Mouse (Mus musculus): ENCODE measurements around the gene Tyrobp. TPM values are rescaled to one million over a fixed set of nuclear protein-coding genes. Genes with fewer than 3 reads are reported as not detected.
A peak's percentile ranks its signal among the peaks of the same experiment; 100 is the strongest.

Gene Tyrobp
- polyA plus RNA-seq (2015; fragmentation: Nextera tagmentation; extraction: Ambion mirVana) = 35.3 and 40.8 TPM in 2 replicates

DNA sequence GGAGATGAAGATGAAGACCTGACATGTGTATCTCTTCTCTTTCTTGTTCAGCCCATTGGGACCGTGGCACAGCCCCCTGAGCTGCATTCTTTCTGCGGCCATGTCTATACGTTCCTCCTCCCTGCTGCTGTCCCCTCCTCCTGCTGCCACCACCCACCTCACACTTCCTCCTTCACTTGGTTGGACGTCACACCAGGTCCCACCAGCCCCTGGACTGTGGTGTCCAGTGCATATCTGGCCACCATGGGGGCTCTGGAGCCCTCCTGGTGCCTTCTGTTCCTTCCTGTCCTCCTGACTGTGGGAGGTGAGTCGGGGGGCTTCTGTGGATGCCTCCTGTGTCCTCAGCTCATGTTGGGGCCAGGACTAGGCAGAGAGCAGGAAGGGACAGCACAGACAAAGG, at the start of gene Tyrobp:
TSS of gene Tyrobp (plus strand) at position 165 of the 400 bp plus-strand sequence.
- no peak for ATAC-seq (ENCODE audit: low read depth)
- Histone ChIP-seq H3K27ac (replicated peaks) (no peak within 1 kb of the TSS), H3K36me3 (no peaks in the 10 kb centered on the region), H3K4me1 (replicated peaks) (no peaks in the 10 kb centered on the region), H3K9me3 (no peaks in the 10 kb centered on the region), H3K27me3 (no peaks in the 10 kb centered on the region), H3K4me3 (no peak within 1 kb of the TSS), H3K4me2 (no peak within 1 kb of the TSS), H3K9ac (no peak within 1 kb of the TSS)
- 72% methylated on average over 5 of the region's 5 CpGs for WGBS

DNA sequence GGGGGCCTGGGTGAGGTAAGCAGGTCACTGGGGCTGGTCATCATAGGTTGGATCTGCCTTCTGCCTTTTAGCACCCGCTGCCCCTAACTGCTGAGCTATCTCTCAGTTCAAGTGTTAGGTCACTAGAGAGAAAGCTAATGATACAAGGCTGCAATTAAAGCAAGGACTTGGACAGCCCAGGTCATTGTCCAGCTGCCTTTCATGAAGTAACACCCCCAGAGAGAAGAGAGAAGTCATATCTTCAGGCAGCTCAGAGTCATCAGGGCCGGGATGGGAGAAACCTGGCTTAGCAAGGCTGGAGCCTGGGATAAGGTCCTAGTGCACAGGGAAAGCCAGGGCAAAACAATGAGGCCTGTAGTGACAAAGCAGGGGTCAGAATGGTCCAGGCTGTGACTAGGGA, 46.1 kb upstream of the Tyrobp start:
- no peak overlapping the region for H3K27ac ChIP-seq (replicated peaks)
- H3K4me3 ChIP-seq = no peak overlapping the region
- H3K27me3 ChIP-seq = peaks cover 19% of the 10 kb centered on the region
- WGBS = 63% methylated on average over 2 of the region's 2 CpGs
- no peaks in the 10 kb centered on the region for H3K36me3 ChIP-seq
- ATAC-seq (ENCODE audit: low read depth) = no peak
- H3K4me1 ChIP-seq (replicated peaks) = peaks cover 10% of the 10 kb centered on the region
- H3K9me3 ChIP-seq = no peaks in the 10 kb centered on the region
- no peak overlapping the region for H3K4me2 ChIP-seq
- no peak overlapping the region for H3K9ac ChIP-seq

DNA sequence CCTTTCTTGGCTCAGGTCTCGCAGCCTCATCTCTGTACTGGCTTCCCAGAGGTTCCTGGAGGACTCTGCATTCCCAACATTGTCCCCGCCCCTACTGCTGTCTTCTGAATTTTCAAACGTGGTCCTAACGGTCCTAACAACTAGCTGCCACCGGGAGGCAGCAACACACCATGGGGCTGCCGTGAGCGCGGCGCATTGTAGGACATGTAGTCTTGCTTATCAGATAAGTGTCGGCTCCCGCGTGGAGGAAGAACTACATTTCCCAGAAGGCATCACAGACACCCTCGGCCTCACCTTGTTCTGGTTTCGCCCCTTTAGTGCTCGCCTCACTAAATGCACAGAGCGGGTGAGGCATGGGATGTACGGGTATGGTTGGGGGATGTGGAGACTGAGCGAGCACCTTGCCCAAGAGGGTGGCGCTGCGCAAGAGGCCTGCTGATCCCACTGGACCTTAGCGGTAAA, 40.0 kb upstream of the Tyrobp start:
- under 1% methylated on average over 21 of the region's 21 CpGs for WGBS
- Histone ChIP-seq H3K27me3 (no peaks in the 10 kb centered on the region), H3K4me1 (replicated peaks) (peaks cover 4% of the 10 kb centered on the region; the same call in 1 of the 2 replicates), H3K36me3 (no peaks in the 10 kb centered on the region), H3K9me3 (no peaks in the 10 kb centered on the region), H3K4me3 (peak overlapping the region; percentile 42), H3K4me2 (peak overlapping the region; percentile 58), H3K9ac (peak overlapping the region; percentile 75), H3K27ac (replicated peaks) (peak overlapping the region; percentile 88)
- peak; percentile 99 for ATAC-seq (ENCODE audit: low read depth)

DNA sequence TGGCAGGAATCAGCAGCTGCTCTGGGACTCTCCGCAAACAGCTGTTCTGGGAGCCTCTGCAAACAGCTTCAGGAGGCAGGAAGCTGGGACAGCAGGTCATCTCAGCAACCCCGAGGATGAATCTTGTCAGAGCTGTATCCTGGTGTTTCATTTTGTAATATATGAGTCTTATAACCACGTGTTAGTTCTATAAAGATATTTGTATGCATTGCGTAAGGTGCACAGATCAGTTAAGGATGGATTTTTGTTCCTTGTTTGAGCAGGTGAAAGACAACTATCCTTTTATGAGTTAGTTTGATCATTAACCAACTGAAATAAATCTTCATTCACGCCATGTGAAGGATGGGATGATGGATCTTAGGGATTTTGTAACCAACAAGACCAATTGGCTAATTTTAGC, 33.5 kb upstream of the Tyrobp start:
- Histone ChIP-seq H3K9ac (no peak overlapping the region), H3K27ac (replicated peaks) (no peak overlapping the region), H3K27me3 (no peaks in the 10 kb centered on the region), H3K4me2 (no peak overlapping the region), H3K4me1 (replicated peaks) (no peaks in the 10 kb centered on the region), H3K36me3 (no peaks in the 10 kb centered on the region), H3K4me3 (no peak overlapping the region), H3K9me3 (no peaks in the 10 kb centered on the region)
- no peak for ATAC-seq (ENCODE audit: low read depth)
- 66% methylated on average over 5 of the region's 5 CpGs for WGBS

DNA sequence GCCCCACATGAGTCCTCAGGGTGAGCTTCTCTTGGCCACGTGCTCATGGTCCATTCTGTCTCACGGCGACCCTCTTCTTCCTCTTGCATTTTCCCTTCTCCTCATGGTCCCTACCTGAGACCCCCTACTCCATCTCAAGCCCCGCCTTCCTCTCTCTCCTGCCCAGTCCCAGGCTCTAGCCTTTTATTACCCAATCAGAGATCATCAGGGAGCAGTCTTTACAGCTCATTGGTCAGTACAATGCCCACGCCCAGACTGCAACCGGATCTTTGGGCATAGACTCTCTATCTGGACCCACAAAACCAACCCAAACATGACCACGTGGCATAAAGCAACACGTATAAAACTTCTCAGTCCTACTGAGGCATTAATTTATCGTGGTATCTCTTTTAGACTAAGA, 29.5 kb upstream of the Tyrobp start:
- Histone ChIP-seq H3K36me3 (no peaks in the 10 kb centered on the region), H3K9ac (no peak overlapping the region), H3K27ac (replicated peaks) (no peak overlapping the region), H3K9me3 (no peaks in the 10 kb centered on the region), H3K4me3 (no peak overlapping the region), H3K4me2 (no peak overlapping the region), H3K4me1 (replicated peaks) (no peaks in the 10 kb centered on the region), H3K27me3 (no peaks in the 10 kb centered on the region)
- no peak for ATAC-seq (ENCODE audit: low read depth)
- WGBS = 87% methylated on average over 9 of the region's 9 CpGs

DNA sequence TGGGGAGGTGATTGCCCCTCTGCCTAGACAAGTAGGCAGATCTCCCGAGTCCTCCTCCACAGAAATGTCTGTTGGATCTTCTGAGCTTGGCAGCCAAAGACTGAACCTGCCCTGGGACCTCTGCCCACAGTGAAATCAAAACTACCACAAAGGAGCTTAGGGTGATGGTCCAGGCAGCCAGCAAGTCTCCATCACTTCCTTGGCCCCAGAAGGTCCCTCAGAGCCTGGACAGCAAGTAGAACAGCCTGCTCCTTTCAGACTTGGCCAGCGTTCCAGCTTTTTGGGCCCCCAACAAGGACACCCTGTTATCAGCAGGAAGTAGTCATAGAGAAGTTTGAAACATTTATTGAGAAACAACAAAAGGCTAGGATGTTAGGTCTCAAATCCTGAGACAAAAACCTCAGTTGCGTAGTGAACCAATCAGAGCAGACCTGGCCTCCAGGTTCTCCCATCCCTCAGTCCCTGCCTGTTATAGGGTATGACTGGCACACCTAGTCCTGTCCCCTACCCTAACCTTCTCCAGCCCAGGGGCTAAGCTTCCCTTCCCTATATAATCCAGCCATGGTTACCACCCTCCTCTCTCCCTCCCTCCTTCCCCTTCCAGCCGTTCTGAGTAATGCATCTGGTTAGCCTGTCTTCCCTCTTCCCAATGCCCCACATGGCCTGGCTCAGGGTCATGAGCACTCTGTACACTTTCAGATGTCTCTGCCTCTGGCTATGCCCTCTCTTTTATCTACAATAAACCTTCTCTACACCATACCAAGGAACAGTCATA, 20.6 kb upstream of the Tyrobp start:
- Histone ChIP-seq H3K9me3 (no peaks in the 10 kb centered on the region), H3K27ac (replicated peaks) (no peak overlapping the region), H3K36me3 (no peaks in the 10 kb centered on the region), H3K9ac (no peak overlapping the region), H3K4me3 (no peak overlapping the region), H3K27me3 (no peaks in the 10 kb centered on the region), H3K4me2 (no peak overlapping the region), H3K4me1 (replicated peaks) (no peaks in the 10 kb centered on the region)
- 71% methylated on average over 4 of the region's 4 CpGs for WGBS
- no peak for ATAC-seq (ENCODE audit: low read depth)

DNA sequence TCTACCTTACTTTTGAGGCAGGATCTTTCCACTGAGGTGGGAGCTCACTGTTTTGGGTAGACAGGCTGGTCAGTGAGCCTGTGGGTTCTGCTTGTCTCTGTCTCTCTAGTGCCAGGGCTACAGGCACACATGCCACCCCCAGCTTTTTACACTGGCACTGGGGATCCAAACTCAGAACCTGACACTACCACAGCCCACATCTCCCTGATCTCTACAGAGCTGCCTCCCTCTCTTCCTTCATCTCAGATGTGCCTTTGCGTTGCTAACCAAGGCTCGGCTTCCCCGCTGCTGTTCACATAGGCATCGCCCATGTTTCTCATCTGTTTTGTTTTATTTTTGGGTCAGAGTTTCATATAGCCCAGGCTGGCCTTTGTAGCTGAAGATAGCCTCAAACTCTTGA, 19.9 kb upstream of the Tyrobp start:
- no peaks in the 10 kb centered on the region for H3K9me3 ChIP-seq
- no peak for ATAC-seq (ENCODE audit: low read depth)
- 88% methylated on average over 4 of the region's 4 CpGs for WGBS
- H3K36me3 ChIP-seq = no peaks in the 10 kb centered on the region
- 0 out of 2 replicates have a peak overlapping the region, but pooled peaks have one; percentile 42 for H3K27ac ChIP-seq (replicated peaks)
- no peak overlapping the region for H3K4me2 ChIP-seq
- no peak overlapping the region for H3K9ac ChIP-seq
- no peaks in the 10 kb centered on the region for H3K4me1 ChIP-seq (replicated peaks)
- H3K27me3 ChIP-seq = no peaks in the 10 kb centered on the region
- H3K4me3 ChIP-seq = no peak overlapping the region

DNA sequence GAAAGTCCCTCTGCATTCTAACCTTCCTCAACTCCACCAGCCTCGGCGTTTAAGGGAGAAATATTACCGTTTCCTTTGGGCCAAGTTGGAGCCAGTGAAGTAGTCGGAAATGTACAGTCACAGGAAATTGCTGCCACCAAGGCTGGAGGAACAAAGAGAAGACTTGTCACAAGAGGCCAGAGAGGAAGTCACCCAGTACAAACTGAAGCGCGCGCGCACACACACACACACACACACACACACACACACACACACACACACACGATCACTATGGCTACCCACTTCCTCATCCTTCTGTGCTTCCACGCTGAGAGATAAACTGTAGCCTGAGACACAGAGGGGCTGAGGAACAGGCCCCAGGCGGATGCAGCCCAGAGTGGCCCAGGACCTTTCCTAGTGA, 19.2 kb upstream of the Tyrobp start:
- 67% methylated on average over 11 of the region's 11 CpGs for WGBS
- no peak overlapping the region for H3K4me2 ChIP-seq
- H3K27ac ChIP-seq (replicated peaks) = peak overlapping the region; percentile 49; the same call in 1 of the 2 replicates
- no peak overlapping the region for H3K9ac ChIP-seq
- no peaks in the 10 kb centered on the region for H3K27me3 ChIP-seq
- no peaks in the 10 kb centered on the region for H3K9me3 ChIP-seq
- H3K4me1 ChIP-seq (replicated peaks) = no peaks in the 10 kb centered on the region
- H3K4me3 ChIP-seq = no peak overlapping the region
- no peak for ATAC-seq (ENCODE audit: low read depth)
- no peaks in the 10 kb centered on the region for H3K36me3 ChIP-seq

DNA sequence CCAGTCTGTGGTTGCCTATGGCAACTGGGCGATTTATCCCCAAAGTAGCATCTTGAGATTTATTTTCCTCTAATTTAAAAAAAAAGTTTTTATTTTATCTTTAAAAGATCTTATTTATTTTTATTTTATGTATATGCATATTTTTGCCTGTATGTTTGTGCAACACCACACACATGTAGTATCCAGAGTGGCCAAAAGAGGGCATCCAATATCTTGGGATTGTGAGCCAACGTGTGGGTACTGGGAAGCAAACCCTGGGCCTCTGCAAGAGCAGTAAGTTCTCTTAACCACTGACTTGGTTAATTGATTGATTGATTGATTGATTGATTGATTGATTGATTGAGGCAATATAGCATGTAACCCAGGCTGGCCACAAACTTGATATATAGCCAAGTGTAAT, 18.7 kb upstream of the Tyrobp start:
- Histone ChIP-seq H3K36me3 (no peaks in the 10 kb centered on the region), H3K9ac (no peak overlapping the region), H3K4me2 (no peak overlapping the region), H3K27me3 (no peaks in the 10 kb centered on the region), H3K9me3 (no peaks in the 10 kb centered on the region), H3K4me1 (replicated peaks) (peaks cover 4% of the 10 kb centered on the region), H3K4me3 (no peak overlapping the region), H3K27ac (replicated peaks) (peak overlapping the region; percentile 49; the same call in 1 of the 2 replicates)
- 46% methylated on average over 2 of the region's 2 CpGs for WGBS
- ATAC-seq (ENCODE audit: low read depth) = no peak

DNA sequence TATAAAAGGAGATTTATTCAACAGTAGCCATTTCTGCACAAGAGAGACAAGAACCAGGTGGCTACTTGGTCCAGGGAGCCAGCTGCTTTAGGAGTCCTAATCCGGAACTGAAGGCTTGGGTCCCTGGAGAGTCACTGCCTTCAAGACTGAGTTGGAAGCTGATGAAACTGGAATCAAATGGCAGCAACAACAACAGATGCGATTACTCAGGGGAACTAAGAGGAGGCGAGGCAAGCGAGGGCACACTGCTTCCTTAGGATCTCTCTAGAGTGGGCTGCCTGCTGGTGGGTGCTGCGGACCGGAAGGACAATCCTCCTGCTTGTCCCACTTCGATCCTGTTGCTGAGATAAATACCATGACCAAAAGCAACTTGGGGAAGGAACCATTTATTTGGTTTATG, 13.9 kb upstream of the Tyrobp start:
- no peak overlapping the region for H3K4me3 ChIP-seq
- no peak for ATAC-seq (ENCODE audit: low read depth)
- H3K27ac ChIP-seq (replicated peaks) = peak overlapping the region; percentile 29; the same call in 1 of the 2 replicates
- no peaks in the 10 kb centered on the region for H3K27me3 ChIP-seq
- no peaks in the 10 kb centered on the region for H3K9me3 ChIP-seq
- H3K4me1 ChIP-seq (replicated peaks) = peaks cover 5% of the 10 kb centered on the region
- no peak overlapping the region for H3K4me2 ChIP-seq
- no peaks in the 10 kb centered on the region for H3K36me3 ChIP-seq
- H3K9ac ChIP-seq = no peak overlapping the region
- WGBS = 48% methylated on average over 7 of the region's 7 CpGs

DNA sequence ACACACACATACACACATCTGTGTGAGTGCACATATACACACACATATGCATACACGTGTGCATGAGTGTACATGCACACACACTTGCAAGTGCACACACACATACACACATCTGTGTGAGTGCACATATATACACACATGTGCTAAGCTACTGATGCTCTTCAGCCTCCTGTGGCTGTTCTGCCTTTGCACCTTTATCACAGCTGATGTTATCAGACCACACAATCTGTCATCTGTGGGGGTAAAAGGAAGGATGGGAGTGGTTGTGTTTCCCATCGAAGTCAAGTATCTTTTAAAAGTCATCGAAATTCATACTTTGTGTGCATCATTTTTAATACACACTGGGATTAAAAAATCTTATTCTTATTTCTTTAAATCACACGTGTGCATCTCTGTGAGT, 11.2 kb upstream of the Tyrobp start:
- 74% methylated on average over 4 of the region's 4 CpGs for WGBS
- H3K4me1 ChIP-seq (replicated peaks) = peaks cover 5% of the 10 kb centered on the region
- no peak overlapping the region for H3K9ac ChIP-seq
- no peaks in the 10 kb centered on the region for H3K9me3 ChIP-seq
- no peaks in the 10 kb centered on the region for H3K36me3 ChIP-seq
- H3K4me2 ChIP-seq = no peak overlapping the region
- H3K27me3 ChIP-seq = no peaks in the 10 kb centered on the region
- no peak overlapping the region for H3K4me3 ChIP-seq
- no peak for ATAC-seq (ENCODE audit: low read depth)
- no peak overlapping the region for H3K27ac ChIP-seq (replicated peaks)

DNA sequence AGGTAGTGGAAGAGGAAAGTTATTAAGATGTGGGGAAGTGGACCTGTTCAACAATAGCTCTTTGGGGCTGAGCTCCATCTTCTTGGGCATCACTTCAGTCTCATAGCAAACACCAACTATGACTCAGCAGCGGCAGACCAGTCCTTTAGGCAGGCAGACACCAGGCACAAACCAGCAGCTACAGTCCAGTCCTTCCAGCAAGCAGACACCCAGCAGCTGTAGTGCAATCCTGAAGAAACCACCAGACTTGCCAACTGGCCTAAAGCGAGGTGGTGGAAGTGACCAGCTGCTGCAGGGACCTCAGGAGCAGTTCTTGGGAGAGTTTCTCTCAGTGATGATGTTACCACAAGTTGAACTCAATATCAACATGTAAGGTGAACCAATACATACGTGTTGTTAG, 4.9 kb upstream of the Tyrobp start:
- WGBS = 82% methylated on average over 3 of the region's 3 CpGs
- no peaks in the 10 kb centered on the region for H3K36me3 ChIP-seq

DNA sequence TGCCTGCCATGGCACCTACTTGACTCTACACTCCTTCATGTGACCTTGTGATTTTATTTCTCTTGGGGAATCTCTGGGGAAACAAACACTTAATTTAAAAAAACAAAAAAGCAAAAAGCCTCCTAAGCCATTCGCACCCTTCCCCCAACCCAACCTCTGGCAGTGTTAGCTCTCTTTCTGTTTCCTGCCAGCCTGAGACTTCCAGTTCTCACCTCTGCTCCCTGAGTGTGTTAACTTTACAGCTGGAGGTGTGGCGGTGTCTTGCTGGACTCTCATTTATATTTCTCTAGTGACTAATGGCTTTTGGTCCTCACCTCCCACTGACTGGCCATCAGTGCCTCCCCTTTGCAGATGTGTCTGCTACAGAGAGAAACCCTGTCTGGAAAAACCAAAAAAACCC, 3.8 kb upstream of the Tyrobp start:
- Histone ChIP-seq H3K9ac (no peak overlapping the region), H3K9me3 (no peaks in the 10 kb centered on the region), H3K4me2 (no peak overlapping the region), H3K4me1 (replicated peaks) (no peaks in the 10 kb centered on the region), H3K4me3 (no peak overlapping the region), H3K27ac (replicated peaks) (no peak overlapping the region), H3K36me3 (no peaks in the 10 kb centered on the region), H3K27me3 (0 out of 2 replicates have a peak, but pooled peaks cover 3% of the 10 kb centered on the region)
- 62% methylated on average over 2 of the region's 2 CpGs for WGBS
- no peak for ATAC-seq (ENCODE audit: low read depth)

More for the DNA sequence above, 4.9 kb upstream of the Tyrobp start:
- Histone ChIP-seq H3K27ac (replicated peaks) (no peak overlapping the region), H3K9me3 (no peaks in the 10 kb centered on the region), H3K4me2 (no peak overlapping the region), H3K9ac (no peak overlapping the region), H3K27me3 (0 out of 2 replicates have a peak, but pooled peaks cover 3% of the 10 kb centered on the region), H3K4me1 (replicated peaks) (no peaks in the 10 kb centered on the region), H3K4me3 (no peak overlapping the region)
- ATAC-seq (ENCODE audit: low read depth) = no peak
